Mouse (Mus musculus) limb, embryonic 14.5 days (tissue): ENCODE data around the gene Fau. TPM values are rescaled to one million over a fixed set of nuclear protein-coding genes. Genes with fewer than 3 reads are reported as not detected.
A peak's percentile ranks its signal among the peaks of the same experiment; 100 is the strongest.

Source experiments
- ATAC-seq: fragments of 200-750 bp; cut with Nextera tagmentation; 2 replicates; pipeline ENCODE4 v1.8.0; 2017; ENCODE audit warnings: low read depth, moderate number of reproducible peaks, moderate TSS enrichment; ENCODE audit not compliant: low FRiP score
- DNase-seq: peaks from one replicate; pipeline ENCODE4 v3.0.0-alpha.2; 2015; ENCODE audit warnings: low spot score
- H3K27ac ChIP-seq: fragments of 300-500 bp; sonication (generic); replicated peaks from 2 replicates; pipeline ENCODE4 v1.5.1; 2014; ENCODE audit warnings: low read depth, mild to moderate bottlenecking, low read length, moderate library complexity, mixed read lengths
- H3K27me3 ChIP-seq: fragments of 300-500 bp; sonication (generic); 2 replicates; pipeline ENCODE4 v1.6.1; 2014; ENCODE audit warnings: low read length, mixed read lengths; ENCODE audit not compliant: control insufficient read depth, insufficient read depth
- H3K36me3 ChIP-seq: fragments of 300-500 bp; sonication (generic); 2 replicates; pipeline ENCODE4 v1.6.1; 2014; ENCODE audit warnings: mild to moderate bottlenecking, low read length, moderate library complexity, mixed read lengths; ENCODE audit not compliant: control insufficient read depth, insufficient read depth
- H3K4me1 ChIP-seq: fragments of 300-500 bp; sonication (generic); 2 replicates; pipeline ENCODE4 v1.6.1; 2014; ENCODE audit warnings: antibody characterized with exemption, low read length, mixed read lengths; ENCODE audit not compliant: control insufficient read depth, insufficient read depth
- H3K4me2 ChIP-seq: fragments of 300-500 bp; sonication (generic); replicated peaks from 2 replicates; pipeline ENCODE4 v1.6.1; 2014; ENCODE audit warnings: low read depth, mild to moderate bottlenecking, low read length, moderate library complexity; ENCODE audit not compliant: severe bottlenecking
- H3K4me3 ChIP-seq: fragments of 300-500 bp; sonication (generic); replicated peaks from 2 replicates; pipeline ENCODE4 v1.5.1; 2014; ENCODE audit warnings: low read length
- H3K9ac ChIP-seq: fragments of 300-500 bp; sonication (generic); 2 replicates; pipeline ENCODE4 v1.6.1; 2014; ENCODE audit warnings: mild to moderate bottlenecking, low read depth, low read length, moderate library complexity; ENCODE audit not compliant: severe bottlenecking
- H3K9me3 ChIP-seq: fragments of 300-500 bp; sonication (generic); 2 replicates; pipeline ENCODE4 v1.6.1; 2016; ENCODE audit warnings: low read length; ENCODE audit not compliant: control insufficient read depth
- POLR2A ChIP-seq: fragments of 200-500 bp; IDR thresholded peaks from 2 replicates; pipeline ENCODE4 v1.8.0; 2012; ENCODE audit warnings: inconsistent platforms, mild to moderate bottlenecking, moderate library complexity, borderline replicate concordance; ENCODE audit not compliant: insufficient read depth, insufficient read length; ENCODE audit errors: extremely low read depth
- WGBS: fragments of 180-500 bp; shearing (Covaris S2); extraction: QIAGEN DNeasy Blood & Tissue Kit; methylation state at CpG from one replicate; pipeline ENCODE4 v1.1.7; 2014; 5-methylcytosine and 5-hydroxymethylcytosine counted together
- polyA plus RNA-seq, 2 experiments: library from polyadenylated mRNA; depleted of rRNA in 1 of 2; stranded (reverse) in 1 of 2; unstranded in 1 of 2; fragments of >200 nt; fragmentation: Nextera tagmentation in 1 of 2; extraction: Ambion mirVana in 1 of 2; gene quantifications; 2 replicates each; pipeline versions ENCODE4 v1.2.1 to v1.2.3; 2012 to 2014

The Fau gene
- polyA plus RNA-seq, 2 experiments, result 968 to 1,838 TPM

DNA sequence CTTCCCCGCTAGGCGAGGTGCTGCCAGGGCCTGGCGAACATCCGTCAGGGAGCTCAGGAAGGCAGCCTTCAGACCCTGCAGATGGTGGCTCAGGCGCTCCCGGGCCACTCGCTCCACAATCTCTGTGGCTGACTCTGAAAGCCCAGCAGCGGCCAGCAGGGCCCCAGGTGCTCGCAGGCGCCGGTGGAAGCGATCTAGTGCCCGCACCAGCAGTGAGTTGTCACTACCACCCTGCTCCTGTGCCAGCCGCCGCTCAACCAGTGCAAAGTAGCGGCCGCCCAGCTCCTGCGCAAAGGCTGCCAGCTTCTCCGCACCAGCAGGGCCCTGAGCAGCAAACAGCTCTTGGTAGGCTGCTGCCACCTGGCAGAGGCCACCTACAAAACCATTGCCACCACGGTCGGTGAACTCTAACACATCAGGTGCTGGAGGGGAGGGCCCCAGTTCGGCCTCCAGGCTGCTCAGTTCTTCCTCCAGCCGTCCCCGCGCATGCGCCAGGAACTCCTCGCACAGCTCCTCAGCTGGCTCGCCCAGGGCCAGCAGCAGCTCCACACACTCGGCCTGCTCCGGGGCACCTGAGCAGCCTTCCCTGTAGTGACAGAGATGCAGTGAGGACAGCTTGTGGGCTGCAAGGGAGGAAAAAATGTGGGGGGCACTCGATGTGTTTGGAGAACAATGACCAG lies 13.1 kb downstream of the Fau start:
- Histone ChIP-seq H3K27me3 (no peaks in the 10 kb centered on the region), H3K9me3 (no peaks in the 10 kb centered on the region), H3K4me2 (no peak overlapping the region), H3K27ac (no peak overlapping the region), H3K9ac (no peak overlapping the region), H3K4me3 (no peak overlapping the region), H3K36me3 (peaks cover 49% of the 10 kb centered on the region), H3K4me1 (peaks cover 13% of the 10 kb centered on the region)
- no peak for TF ChIP-seq POLR2A
- WGBS, result 90% methylated on average over 31 of the region's 31 CpGs
- DNase-seq, result no peak
- ATAC-seq, result no peak

DNA sequence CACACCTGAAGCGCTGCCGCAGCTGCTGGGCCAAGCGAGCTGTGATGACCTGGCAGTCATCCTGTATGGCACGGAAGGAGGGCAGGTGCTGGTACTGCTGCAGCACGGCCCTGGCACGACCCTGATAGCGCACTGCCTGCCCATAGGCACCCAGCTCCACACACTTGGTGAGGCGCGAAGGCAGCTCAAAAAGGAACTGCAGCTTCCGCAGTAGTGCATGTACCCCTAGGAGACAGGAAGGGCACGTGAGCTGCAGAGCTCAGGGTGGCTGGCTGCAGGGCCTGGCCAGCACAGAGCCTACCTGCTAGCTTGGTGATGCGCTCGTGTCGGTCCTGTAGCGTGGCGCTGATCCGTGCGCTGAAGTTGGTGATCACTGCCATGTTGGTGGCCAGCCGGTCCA lies 13.6 kb downstream of the Fau start:
- peaks cover 49% of the 10 kb centered on the region for H3K36me3 ChIP-seq
- H3K4me1 ChIP-seq, result peaks cover 16% of the 10 kb centered on the region
- no peak overlapping the region for H3K4me3 ChIP-seq
- no peak overlapping the region for H3K27ac ChIP-seq
- 93% methylated on average over 19 of the region's 19 CpGs for WGBS
- ATAC-seq (no peak), DNase-seq (no peak)
- no peak for TF ChIP-seq POLR2A
- H3K4me2 ChIP-seq, result no peak overlapping the region
- no peaks in the 10 kb centered on the region for H3K9me3 ChIP-seq
- no peaks in the 10 kb centered on the region for H3K27me3 ChIP-seq
- H3K9ac ChIP-seq, result no peak overlapping the region

DNA sequence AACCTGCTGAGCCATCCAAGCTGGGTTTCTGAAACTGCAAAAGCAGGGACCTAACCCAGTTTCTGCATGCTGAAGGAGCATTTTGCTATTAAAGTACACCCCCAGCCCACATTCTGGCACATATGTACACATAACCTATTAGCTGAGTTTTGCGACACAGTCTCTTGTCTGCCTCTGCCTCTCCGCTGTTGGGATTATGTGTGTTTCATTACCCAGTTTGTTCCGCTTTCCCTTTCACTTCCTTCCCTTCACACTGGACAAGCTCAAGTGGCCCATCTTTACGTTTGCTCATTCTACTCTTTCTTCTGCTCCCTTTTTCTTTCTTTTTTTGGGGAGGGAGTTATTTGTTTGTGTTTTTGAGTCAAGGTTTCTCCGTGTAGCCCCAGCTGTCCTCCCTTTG lies 16.2 kb downstream of the Fau start:
- 91% methylated on average over 5 of the region's 5 CpGs for WGBS
- peaks cover 43% of the 10 kb centered on the region for H3K36me3 ChIP-seq
- no peak overlapping the region for H3K4me2 ChIP-seq

DNA sequence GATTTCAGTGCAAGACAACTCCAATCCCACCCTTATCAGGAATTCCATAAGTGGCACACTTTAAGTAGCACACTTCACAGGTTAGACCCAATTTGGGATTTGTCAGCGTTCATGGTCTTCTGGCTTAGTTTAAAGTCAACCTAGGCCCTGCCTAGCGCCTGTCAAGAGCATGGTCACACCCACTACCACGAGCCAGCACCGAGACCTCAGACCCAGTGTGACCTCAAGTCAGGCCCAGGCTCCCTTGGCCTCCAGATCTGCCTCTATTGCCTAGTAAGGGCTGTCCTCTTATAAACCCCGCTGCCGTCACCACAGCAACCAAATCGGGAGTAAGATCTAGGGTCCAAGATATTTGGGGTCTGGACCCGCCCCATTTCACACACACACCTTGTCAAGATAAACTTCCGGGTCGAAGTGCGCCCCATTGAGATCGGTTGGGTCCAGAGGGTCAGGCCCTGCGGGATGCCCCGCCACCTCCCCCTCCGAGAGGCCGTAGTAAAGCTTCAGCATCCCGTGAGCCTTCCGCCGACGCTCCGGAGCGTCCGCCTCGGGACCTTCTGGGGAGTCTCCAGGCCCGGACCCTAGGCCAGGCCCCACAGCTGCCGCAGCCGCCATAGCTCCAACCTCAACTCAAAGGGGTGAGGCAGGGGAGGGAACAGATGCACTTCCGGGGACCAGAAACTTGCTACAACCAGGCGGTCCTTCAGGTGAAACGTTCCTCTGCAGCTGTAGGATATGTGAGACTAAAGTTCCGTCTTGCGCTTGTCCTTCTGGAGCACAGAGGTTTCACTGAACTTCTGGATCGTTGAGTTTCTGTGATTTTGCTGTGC lies 19.1 kb downstream of the Fau start, which contains the start of gene Vps51:
TSS of gene Vps51 (minus strand) at position 668 of the 830 bp plus-strand sequence.
- DNase-seq (peak; percentile 95), ATAC-seq (peak; percentile 88)
- peak within 1 kb of the TSS; percentile 73 for H3K27ac ChIP-seq
- no peaks in the 10 kb centered on the region for H3K27me3 ChIP-seq
- peaks cover 38% of the 10 kb centered on the region for H3K36me3 ChIP-seq
- H3K9me3 ChIP-seq, result no peaks in the 10 kb centered on the region
- H3K4me3 ChIP-seq, result peak within 1 kb of the TSS; percentile 72
- TF ChIP-seq POLR2A, result no peak
- peaks cover 3% of the 10 kb centered on the region; the same call in 1 of the 2 replicates for H3K4me1 ChIP-seq
- WGBS, result 1% methylated on average over 33 of the region's 33 CpGs
- H3K9ac ChIP-seq, result peak within 1 kb of the TSS; percentile 70
- peak within 1 kb of the TSS; percentile 82 for H3K4me2 ChIP-seq

More for the DNA sequence above, 16.2 kb downstream of the Fau start:
- ATAC-seq (no peak), DNase-seq (no peak)
- no peak overlapping the region for H3K27ac ChIP-seq
- TF ChIP-seq POLR2A, result no peak
- H3K9me3 ChIP-seq, result no peaks in the 10 kb centered on the region
- H3K4me1 ChIP-seq, result peaks cover 3% of the 10 kb centered on the region; the same call in 1 of the 2 replicates
- H3K9ac ChIP-seq, result no peak overlapping the region
- no peak overlapping the region for H3K4me3 ChIP-seq
- H3K27me3 ChIP-seq, result no peaks in the 10 kb centered on the region

DNA sequence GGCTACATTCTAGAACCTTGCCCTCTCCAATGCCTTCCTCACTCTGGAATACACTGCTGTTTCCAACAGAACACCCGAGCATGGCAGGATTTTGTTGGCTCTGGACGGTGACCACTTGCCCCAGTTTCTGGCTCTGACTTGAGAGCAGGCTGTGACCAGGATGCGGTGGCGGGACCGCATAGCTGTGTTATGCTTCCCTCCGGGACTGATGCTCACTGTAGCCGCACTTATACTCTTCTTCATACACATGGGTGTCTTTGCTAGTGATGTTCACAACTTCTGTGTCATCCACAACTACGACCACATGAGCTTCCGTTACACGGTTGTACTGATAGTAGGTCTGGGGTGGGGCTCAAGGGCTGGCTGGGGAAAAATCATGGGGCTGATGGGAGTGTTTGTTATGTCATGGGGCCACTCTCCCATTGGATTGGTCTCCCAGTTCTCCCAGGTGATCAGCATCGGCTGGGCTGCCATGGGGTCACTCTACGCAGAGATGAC lies 22.4 kb downstream of the Fau start, which contains the start of gene Tmem262:
TSS of gene Tmem262 (plus strand) at position 51 of the 498 bp plus-strand sequence.
- Histone ChIP-seq H3K9ac (no peak within 1 kb of the TSS), H3K9me3 (no peaks in the 10 kb centered on the region), H3K27me3 (no peaks in the 10 kb centered on the region), H3K36me3 (peaks cover 35% of the 10 kb centered on the region), H3K4me3 (no peak within 1 kb of the TSS), H3K4me2 (no peak within 1 kb of the TSS), H3K27ac (no peak within 1 kb of the TSS), H3K4me1 (peaks cover 12% of the 10 kb centered on the region)
- WGBS, result 95% methylated on average over 12 of the region's 12 CpGs
- DNase-seq (no peak), ATAC-seq (no peak)
- TF ChIP-seq POLR2A, result no peak
